Mouse (Mus musculus) right cerebral cortex, postnatal 10 days (tissue): ENCODE measurements around the gene Kcna10.
A peak's percentile ranks its signal among the peaks of the same experiment; 100 is the strongest.

Experiments
- DNase-seq, 2 experiments: peaks; one replicate each; pipeline ENCODE4 v3.0.0; 2021; ENCODE audit warnings: low spot score in 2 of 2

The Kcna10 gene

DNA sequence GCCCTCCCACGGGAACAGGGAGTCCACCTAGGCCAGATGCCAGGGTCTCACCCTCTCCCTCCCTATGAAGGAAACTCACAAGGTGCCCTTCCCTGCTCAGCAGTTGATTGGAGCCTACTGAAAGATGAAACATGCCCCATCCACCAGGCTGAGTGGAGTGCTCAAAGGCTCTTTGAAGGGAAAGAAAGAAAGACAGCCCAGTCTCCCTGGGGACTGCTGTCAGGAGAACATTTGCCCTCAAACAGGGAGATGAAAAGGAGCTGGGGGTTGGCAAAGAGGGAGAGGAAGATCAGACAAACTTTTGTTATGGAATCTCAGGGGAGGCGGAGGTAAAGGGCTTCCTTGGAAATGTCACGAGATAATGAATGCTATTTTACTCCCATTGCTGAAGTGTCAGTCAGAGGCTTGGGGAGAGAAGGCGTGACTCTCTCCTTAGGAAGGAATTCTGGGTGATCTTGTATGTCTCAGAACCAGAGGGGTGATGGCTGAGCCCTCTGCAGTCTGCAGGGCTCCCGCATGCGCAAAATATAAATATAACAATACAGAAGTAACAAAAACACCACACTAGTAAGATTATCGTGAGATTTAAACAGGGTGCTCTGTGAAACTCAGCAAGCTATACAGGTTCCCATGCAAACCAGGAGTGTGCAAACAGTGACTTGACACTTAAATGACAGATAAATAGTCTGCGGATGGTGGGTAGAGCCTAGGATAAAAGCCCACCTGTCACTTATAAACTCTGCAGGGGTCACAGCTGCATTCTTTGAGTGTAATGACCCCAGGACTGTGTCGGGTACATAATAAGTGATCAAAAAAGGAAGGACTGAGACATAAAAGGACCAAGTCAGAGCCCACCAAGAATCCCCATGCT lies 18.7 kb downstream of the Kcna10 start:
- no peak for DNase-seq

- no peak for DNase-seq
Measured at GRCm38 (mm10) chr3:107204413-107204812, 21.6 kb downstream of the Kcna10 start.

GRCm38 (mm10) chr3:107205170-107205569 lies 22.3 kb downstream of the Kcna10 start:
- DNase-seq: no peak

GRCm38 (mm10) chr3:107205994-107206393 lies 23.1 kb downstream of the Kcna10 start:
- DNase-seq: peak; percentile 56 to 77

DNA sequence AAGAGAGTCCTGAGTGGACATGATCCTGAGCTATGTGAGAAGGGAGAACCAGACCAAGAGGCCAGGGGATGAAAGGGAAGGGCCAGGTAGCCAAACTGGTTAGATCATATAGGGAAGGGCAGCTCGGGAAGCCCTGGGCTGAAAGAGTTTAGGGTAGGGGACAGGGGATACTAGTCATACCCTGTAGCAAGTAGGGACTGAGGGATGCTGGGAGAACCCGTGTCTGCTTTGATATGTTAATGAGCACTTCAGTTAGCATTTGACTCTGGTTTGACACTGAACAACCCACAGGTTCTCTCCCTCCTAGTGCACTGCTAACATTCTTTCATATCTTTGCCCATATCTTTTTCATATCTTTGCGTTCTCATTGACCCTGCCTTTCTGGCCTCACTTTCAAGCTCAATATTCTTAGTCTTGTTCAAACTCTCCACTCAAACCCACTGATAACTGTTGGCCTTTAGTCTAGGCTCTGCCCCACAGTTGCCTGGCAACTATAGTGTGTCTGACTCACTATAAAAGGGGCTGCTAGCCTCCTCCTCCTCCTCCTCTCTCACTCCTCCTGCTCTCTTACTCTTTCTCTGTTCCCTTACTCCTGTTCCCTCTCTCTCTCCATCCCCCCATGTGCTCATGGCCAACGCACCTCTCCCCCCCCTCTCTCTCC lies 23.8 kb downstream of the Kcna10 start:
- DNase-seq: no peak

DNA sequence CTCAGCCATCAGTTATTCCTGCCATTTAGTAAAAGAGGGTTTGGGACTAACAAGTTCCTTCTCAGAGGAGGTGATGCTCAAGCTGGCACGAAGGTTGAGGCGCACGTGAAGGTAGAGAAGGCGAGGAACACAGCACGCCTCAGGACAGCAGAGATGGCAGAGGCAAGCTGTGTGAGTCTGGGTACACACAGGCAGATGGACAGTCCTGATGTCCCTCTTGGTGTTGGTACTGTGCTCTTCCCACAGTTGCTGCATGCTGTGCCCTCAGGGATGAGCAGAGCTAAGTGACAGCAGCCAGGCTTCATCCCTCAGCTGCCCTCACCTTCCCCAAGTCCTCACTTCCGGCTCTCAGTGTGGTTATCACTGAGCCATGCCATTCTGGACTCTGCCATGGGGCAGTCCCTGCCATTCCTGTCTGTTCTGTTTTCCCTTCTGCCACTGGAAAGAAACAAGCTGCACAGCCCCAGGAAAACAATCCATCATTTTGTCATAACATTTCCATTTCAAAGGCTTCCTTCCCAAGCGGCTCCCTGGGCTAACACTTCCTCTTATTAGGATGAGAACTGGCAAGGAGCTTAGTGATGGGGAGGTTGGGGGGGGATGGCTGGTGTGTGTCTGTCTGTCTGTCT lies 24.9 kb downstream of the Kcna10 start:
- no peak for DNase-seq

DNA sequence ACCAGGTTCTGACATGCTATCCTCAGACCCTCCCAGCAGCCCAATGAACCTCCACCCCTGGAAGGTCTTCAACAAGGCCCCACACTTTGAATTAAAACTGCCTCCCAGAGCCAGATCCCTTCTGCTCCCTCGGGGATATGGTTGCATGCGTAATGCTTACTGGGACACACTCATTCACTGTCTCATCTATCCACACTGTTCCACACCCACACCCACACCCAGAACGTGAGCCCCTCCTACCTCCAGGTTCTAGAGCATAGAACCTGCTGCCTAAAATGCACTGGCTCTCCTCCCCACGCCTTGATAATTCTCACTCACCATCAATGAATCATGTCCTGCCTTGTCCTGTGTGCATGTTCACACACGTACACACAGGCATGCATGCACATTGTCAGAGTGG lies 31.8 kb downstream of the Kcna10 start:
- DNase-seq: no peak

DNA sequence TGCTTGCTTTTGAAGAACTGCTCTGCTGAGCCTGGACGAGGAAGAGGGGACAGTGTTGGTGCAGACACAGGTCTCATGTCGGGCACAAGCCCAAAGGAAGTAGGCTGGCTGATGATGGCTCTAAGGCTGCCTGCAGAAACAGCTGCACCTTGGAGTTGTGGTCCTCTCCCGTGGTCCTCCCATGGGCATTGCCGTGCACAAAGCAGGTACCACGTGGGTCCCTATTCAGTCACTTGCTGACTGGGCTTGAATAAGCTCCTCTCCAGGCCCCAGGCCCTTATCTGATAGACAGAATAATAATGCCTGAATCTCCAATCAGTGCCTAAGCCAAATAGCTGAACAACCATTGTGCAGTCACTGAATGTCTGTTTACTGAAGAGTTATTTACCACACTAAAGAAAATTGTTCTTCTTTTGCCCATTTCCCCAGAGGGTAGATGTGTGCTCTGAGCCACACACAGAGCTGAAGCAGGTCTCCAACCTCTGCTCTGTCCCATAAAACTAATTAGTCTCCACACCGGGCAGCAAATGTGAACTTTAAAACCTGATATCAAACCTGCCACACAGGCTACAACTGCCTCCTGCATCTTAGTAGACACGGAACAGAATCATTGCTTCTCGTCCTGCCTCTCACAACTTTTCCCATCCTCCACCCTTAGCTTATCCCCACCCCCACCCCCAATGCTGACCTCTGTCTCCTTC lies 33.7 kb downstream of the Kcna10 start:
- DNase-seq: no peak

GRCm38 (mm10) chr3:107217101-107217480 lies 34.2 kb downstream of the Kcna10 start:
- DNase-seq: no peak

GRCm38 (mm10) chr3:107218572-107218971 lies 35.7 kb downstream of the Kcna10 start:
- no peak for DNase-seq

DNA sequence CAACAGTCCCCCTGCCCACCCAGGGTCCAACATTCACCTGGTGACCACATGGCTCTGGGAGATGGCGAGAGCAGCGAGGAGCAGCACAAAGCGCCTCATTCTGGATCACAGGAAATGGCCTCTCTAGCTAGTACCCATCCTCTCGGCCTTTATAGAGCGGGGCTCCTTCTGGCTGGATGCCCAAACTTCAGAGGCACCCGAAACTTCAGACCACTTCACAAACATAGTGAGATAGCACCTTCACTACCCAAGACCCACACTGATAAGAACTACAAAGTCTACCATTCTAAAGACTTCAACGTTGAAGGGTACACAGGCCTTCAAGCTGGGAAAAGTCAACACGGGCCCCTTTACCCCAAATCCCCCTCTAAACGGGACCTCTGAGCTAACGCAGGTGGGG lies 38.8 kb downstream of the Kcna10 start, which contains the start of gene Cym:
Gene Cym (minus strand): TSS at position 125 of the 400 bp plus-strand sequence.
- DNase-seq: no peak

- DNase-seq: no peak
Measured at GRCm38 (mm10) chr3:107223230-107223629, 40.4 kb downstream of the Kcna10 start.

DNA sequence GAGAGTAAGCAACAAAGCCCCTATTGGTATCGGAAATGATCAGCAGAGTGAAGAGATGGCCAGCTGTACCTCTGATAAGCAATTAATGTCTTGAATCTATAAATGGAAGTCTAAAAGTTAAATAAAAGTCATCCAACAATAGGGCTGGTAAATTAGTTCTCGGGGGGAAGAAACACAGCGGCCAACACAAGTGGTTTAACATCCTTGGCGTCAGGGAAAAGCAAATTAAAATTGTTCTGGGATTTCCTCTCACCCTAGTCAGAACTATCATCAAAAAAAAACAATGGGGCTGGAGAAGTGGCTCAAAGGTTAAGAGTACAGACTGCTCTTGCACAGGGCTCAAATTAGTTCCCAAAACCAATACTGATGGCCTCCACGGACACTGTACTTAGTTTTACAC lies 43.0 kb downstream of the Kcna10 start:
- DNase-seq: no peak

DNA sequence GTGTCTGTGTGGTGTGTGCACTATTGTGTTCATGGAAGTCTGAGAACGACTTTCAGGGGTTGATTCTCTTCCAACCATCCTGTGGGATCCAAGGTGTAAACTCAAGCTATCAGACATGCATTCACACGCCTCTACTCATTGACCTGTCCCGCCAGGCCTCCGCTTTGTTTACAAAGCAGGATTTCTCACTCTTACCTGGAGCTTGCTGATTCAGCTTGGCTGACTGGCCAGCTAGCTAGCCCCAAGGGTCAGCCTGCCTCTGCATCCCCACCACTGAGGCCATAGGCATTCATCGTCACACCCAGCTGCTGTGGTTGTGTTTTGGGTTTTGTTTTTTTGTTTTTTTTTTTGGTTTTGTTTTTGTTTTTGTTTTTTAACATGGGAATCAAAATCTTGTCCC lies 46.4 kb downstream of the Kcna10 start:
- no peak for DNase-seq

GRCm38 (mm10) chr3:107229822-107230221 lies 47.0 kb downstream of the Kcna10 start:
- no peak for DNase-seq

- DNase-seq: no peak
Measured at GRCm38 (mm10) chr3:107230527-107230926, 47.7 kb downstream of the Kcna10 start, which contains the start of gene A630076J17Rik. Gene A630076J17Rik (plus strand): TSS chr3:107230614.

DNA sequence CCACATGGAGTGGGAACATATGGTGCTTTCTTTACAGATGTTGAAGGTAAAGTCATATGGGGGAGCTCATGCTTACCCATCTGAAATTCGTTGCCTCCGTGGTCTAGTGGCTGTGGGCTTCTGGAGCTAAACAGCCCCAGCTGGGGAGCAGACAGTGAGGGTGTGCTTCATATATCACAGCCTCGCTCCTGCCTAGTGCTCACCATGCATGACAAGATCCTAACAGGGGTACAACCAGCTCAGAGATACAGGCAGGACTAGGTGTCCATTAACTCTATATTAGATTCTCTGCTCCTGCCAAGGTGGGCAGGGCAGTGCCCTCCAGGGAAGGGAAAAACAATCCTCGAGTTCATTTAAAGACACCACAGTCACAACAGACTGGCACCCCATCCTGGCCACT lies 48.3 kb downstream of the Kcna10 start:
- DNase-seq: no peak

- peak; percentile 86 to 93 for DNase-seq
Measured at GRCm38 (mm10) chr3:107233351-107233813, 50.5 kb downstream of the Kcna10 start.

DNA sequence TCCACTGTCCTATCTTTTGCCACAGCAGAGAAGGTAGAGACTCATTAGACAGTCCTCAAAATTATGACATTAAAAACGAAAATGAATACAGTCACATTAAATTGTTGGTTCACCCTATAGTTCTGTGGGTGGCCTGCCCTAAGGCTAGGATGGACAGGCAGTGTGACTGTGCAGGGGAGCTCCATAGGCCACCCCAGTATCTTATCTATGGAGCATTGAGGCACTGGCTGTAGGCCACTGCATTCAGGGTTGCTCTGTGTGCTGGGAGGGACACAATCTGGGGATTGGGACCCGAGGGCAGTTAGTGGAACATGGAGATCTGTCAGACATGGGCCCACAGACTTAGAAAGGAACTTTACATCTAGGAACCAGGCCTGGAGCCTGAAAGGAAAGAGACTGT lies 51.1 kb downstream of the Kcna10 start:
- no peak for DNase-seq

GRCm38 (mm10) chr3:107238051-107238450 lies 55.2 kb downstream of the Kcna10 start:
- DNase-seq: no peak

DNA sequence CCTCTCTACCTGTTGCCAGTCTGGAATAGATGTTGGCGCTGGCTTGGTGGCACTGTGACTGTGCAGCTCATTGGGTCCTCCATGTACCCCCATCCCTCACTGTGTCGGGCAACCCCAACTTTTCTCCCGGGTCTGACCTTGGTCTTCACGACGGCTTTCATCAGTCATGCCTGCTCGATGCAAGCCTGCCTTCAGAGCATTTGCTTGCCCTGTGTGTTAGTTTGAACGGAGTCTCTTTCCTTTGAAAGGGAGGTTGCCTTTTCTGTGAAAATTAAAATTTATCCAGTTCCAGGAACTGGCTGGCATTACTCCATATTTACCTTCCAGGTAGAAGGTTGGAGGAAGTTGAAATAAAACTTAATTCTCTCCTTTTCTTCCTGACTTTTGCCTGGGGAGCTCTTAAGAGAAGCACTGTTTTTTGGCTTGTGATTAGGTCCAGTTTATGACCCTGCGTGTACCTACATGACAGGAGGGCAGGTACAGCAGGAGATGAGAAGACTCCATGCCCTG lies 55.7 kb downstream of the Kcna10 start:
- no peak for DNase-seq

DNA sequence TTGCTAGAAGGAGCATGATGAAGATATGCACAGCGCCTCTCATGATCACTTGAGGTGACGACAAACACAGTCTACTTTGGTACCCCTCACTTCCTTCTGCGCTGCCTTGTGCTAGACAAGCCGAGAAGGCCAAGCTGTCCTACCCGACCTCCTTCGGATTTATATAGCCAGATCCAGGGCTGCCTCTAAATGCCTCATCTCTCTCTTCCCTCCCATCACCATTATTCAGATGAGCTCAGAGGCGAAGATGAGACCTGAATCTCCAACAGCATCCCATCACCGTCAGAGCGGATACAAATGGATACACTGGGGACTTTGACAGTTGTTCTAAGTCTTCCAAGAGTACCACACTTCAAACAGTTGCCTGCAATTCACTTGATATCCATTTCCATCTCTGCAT lies 56.8 kb downstream of the Kcna10 start, which contains the start of gene Prok1:
Gene Prok1 (minus strand): TSS at position 101 of the 400 bp plus-strand sequence.
- no peak for DNase-seq
